Mouse (Mus musculus) hindbrain, embryonic 13.5 days (tissue): Measurements from ENCODE around the gene Olfr1371. TPM values are rescaled to one million over a fixed set of nuclear protein-coding genes. Genes with fewer than 3 reads are reported as not detected.
A peak's percentile ranks its signal among the peaks of the same experiment; 100 is the strongest.

ENCODE experiments used
- ATAC-seq: fragments of 200-750 bp; cut with Nextera tagmentation; 2 replicates; pipeline ENCODE4 v1.8.0; 2017; ENCODE audit warnings: moderate TSS enrichment; ENCODE audit not compliant: low FRiP score
- H3K27ac ChIP-seq: fragments of 300-500 bp; sonication (generic); 2 replicates; pipeline ENCODE4 v1.5.1; 2015; ENCODE audit warnings: inconsistent platforms, mild to moderate bottlenecking, moderate library complexity
- H3K27me3 ChIP-seq: fragments of 300-500 bp; sonication (generic); 2 replicates; pipeline ENCODE4 v1.6.1; 2015; ENCODE audit warnings: mild to moderate bottlenecking, inconsistent platforms
- H3K36me3 ChIP-seq: fragments of 300-500 bp; sonication (generic); 2 replicates; pipeline ENCODE4 v1.6.1; 2015; ENCODE audit warnings: mild to moderate bottlenecking, inconsistent platforms
- H3K4me1 ChIP-seq: fragments of 300-500 bp; sonication (generic); replicated peaks from 2 replicates; pipeline ENCODE4 v1.6.1; 2015; ENCODE audit warnings: inconsistent platforms
- H3K4me2 ChIP-seq: fragments of 300-500 bp; sonication (generic); 2 replicates; pipeline ENCODE4 v1.6.1; 2015; ENCODE audit warnings: inconsistent platforms, mild to moderate bottlenecking, moderate library complexity
- H3K4me3 ChIP-seq: fragments of 300-500 bp; sonication (generic); 2 replicates; pipeline ENCODE4 v1.5.1; 2015; ENCODE audit warnings: mild to moderate bottlenecking, inconsistent platforms
- H3K9ac ChIP-seq: fragments of 300-500 bp; sonication (generic); 2 replicates; pipeline ENCODE4 v1.6.1; 2015; ENCODE audit warnings: mild to moderate bottlenecking, inconsistent platforms
- H3K9me3 ChIP-seq: fragments of 300-500 bp; sonication (generic); 2 replicates; pipeline ENCODE4 v1.6.1; 2016; ENCODE audit warnings: inconsistent platforms
- WGBS: fragments of 180-500 bp; shearing (Covaris S2); methylation state at CpG from one replicate; pipeline ENCODE4 v1.1.7; 2015; 5-methylcytosine and 5-hydroxymethylcytosine counted together
- polyA plus RNA-seq: library from polyadenylated mRNA; unstranded; fragments of >200 nt; fragmentation: Nextera tagmentation; extraction: Ambion mirVana; gene quantifications from 2 replicates; pipeline ENCODE4 v1.2.1, GENCODE M21; 2015

Gene Olfr1371
- polyA plus RNA-seq = not detected in 2 replicates

GRCm38 (mm10) chr11:52213887-52214286 is at the start of gene Olfr1371:
Gene Olfr1371 (minus strand): TSS chr11:52213987.
- H3K27me3 ChIP-seq = no peaks in the 10 kb centered on the region
- no peak for ATAC-seq
- no peaks in the 10 kb centered on the region for H3K4me1 ChIP-seq
- H3K9ac ChIP-seq = no peak within 1 kb of the TSS
- no peak within 1 kb of the TSS for H3K27ac ChIP-seq
- no peaks in the 10 kb centered on the region for H3K36me3 ChIP-seq
- H3K4me2 ChIP-seq = no peak within 1 kb of the TSS
- H3K4me3 ChIP-seq = no peak within 1 kb of the TSS
- no peaks in the 10 kb centered on the region for H3K9me3 ChIP-seq

- Histone ChIP-seq H3K9me3 (no peaks in the 10 kb centered on the region), H3K9ac (no peak overlapping the region), H3K4me2 (no peak overlapping the region), H3K27ac (no peak overlapping the region), H3K27me3 (no peaks in the 10 kb centered on the region), H3K4me3 (no peak overlapping the region), H3K4me1 (peaks cover 17% of the 10 kb centered on the region), H3K36me3 (no peaks in the 10 kb centered on the region)
- ATAC-seq = no peak
- WGBS = 96% methylated on average over 11 of the region's 11 CpGs
These were observed 48.6 kb upstream of the Olfr1371 start for GRCm38 (mm10) chr11:52262338-52262737.

- no peak for ATAC-seq
- H3K9me3 ChIP-seq = no peaks in the 10 kb centered on the region
- H3K9ac ChIP-seq = no peak overlapping the region
- H3K27ac ChIP-seq = no peak overlapping the region
- H3K4me2 ChIP-seq = no peak overlapping the region
- H3K4me3 ChIP-seq = no peak overlapping the region
- H3K27me3 ChIP-seq = no peaks in the 10 kb centered on the region
- H3K4me1 ChIP-seq = peaks cover 17% of the 10 kb centered on the region
- H3K36me3 ChIP-seq = no peaks in the 10 kb centered on the region
- WGBS = 66% methylated on average over 5 of the region's 5 CpGs
These were observed 48.1 kb upstream of the Olfr1371 start for GRCm38 (mm10) chr11:52261937-52262336.

DNA sequence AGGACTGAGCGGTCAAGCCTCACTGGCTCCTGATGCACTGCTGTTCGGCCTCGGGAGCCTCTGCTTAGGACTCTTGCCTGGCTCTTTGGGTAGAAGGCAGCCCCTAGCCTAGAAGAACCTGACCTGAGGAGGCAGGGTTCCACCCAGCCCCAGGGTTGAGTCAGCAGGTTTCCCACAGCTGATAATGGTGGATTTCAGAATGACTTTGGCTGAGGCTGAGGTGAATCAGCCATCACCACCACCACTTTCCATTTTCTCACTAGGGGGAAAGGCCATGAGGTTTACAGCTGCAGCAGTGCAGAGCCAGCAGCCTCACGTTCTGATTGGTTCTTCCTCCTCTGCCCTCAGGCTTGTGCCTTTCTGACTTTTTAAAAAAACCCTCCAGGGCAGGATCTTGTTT is 47.1 kb upstream of the Olfr1371 start:
- no peak overlapping the region for H3K4me2 ChIP-seq
- no peaks in the 10 kb centered on the region for H3K9me3 ChIP-seq
- ATAC-seq = no peak
- H3K27me3 ChIP-seq = no peaks in the 10 kb centered on the region
- no peak overlapping the region for H3K4me3 ChIP-seq
- WGBS = 55% methylated on average over 4 of the region's 4 CpGs
- H3K4me1 ChIP-seq = peaks cover 9% of the 10 kb centered on the region
- H3K9ac ChIP-seq = no peak overlapping the region
- H3K36me3 ChIP-seq = 0 out of 2 replicates have a peak, but pooled peaks cover 4% of the 10 kb centered on the region
- H3K27ac ChIP-seq = no peak overlapping the region

DNA sequence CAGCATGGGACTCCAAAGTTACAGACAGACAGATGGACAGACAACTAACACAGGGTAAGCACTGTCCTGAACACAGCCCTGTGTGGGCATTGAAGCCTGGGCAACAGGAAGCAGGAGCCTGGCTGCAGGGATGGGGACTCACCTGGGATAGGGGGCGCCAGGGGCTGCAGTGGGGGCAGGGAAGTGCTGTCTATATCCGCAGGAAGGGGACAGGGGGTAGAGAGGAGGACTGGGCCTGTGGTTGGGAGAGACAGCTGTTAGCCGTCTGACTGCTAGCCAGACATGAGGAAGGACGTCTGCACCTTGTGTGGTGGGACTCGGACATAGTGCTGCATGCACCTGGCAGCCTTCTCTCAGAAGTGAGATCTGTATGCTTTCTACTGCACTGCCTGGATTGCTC is 44.9 kb upstream of the Olfr1371 start:
- Histone ChIP-seq H3K27ac (no peak overlapping the region), H3K36me3 (0 out of 2 replicates have a peak, but pooled peaks cover 4% of the 10 kb centered on the region), H3K9ac (no peak overlapping the region), H3K27me3 (no peaks in the 10 kb centered on the region), H3K9me3 (no peaks in the 10 kb centered on the region), H3K4me2 (no peak overlapping the region), H3K4me1 (no peaks in the 10 kb centered on the region), H3K4me3 (no peak overlapping the region)
- no peak for ATAC-seq
- 83% methylated on average over 5 of the region's 5 CpGs for WGBS

DNA sequence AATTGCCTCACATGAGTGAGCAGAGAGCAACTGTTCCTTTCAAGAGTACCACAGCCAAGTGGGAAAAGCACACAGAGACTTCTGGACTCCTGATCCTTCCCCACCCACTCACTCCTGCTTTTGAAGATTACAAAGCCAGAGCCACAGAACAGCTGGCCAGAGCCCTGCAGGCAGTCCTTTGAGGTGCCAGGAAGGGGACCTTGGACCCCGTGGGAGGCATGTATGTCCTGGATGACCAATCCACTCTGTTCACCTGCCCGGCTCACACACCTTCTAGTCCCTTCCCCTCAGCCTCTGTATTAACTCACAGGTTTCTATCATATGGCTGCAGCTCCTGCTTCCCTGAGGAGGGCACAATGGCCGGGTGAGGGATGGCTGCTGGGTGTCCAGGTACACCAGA is 43.6 kb upstream of the Olfr1371 start:
- H3K4me2 ChIP-seq = no peak overlapping the region
- H3K4me3 ChIP-seq = no peak overlapping the region
- ATAC-seq = no peak
- no peak overlapping the region for H3K27ac ChIP-seq
- no peaks in the 10 kb centered on the region for H3K4me1 ChIP-seq
- no peaks in the 10 kb centered on the region for H3K27me3 ChIP-seq
- no peak overlapping the region for H3K9ac ChIP-seq
- WGBS = 90% methylated on average over 3 of the region's 3 CpGs
- no peaks in the 10 kb centered on the region for H3K9me3 ChIP-seq
- 0 out of 2 replicates have a peak, but pooled peaks cover 4% of the 10 kb centered on the region for H3K36me3 ChIP-seq

GRCm38 (mm10) chr11:52255077-52255476 is 41.3 kb upstream of the Olfr1371 start:
- Histone ChIP-seq H3K36me3 (peaks cover 9% of the 10 kb centered on the region; the same call in 1 of the 2 replicates), H3K9ac (no peak overlapping the region), H3K4me1 (no peaks in the 10 kb centered on the region), H3K4me3 (no peak overlapping the region), H3K27me3 (no peaks in the 10 kb centered on the region), H3K27ac (no peak overlapping the region), H3K4me2 (no peak overlapping the region), H3K9me3 (no peaks in the 10 kb centered on the region)
- no peak for ATAC-seq
- 87% methylated on average over 8 of the region's 8 CpGs for WGBS

DNA sequence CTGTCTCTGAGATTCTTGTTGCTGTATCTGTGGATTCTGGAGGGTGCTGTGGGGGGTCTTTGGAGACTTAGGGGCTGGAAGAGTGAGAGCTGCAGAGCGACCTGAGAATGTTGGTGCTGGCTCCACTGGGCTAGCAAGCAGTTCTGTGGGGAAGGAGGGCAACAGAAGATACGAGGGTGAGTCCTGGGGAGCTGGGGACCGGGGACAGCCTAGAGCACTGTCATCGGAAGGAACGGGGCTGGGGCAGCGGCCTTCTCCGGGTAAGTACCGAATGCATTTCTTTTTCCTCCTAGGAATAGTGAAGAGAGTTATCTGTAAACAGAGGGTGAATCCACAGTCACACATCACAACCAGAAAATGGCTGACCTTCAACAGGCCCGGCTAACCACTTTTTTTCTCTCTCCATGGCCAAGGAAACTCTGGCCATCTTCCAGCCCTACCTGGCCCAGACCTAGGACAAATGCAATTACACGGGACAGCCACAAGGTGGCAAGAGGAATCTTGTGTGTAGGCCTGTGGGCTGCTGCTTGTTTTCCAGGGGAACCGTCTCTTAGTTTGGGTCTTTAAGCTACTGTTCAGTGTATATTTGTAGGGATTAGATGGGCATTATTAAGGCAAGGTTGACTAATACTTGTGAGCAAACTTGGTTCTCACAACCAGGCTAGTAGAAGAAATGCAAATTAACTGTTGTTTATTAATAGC is 40.0 kb upstream of the Olfr1371 start:
- ATAC-seq = peak; percentile 80

GRCm38 (mm10) chr11:52252692-52253091 is 38.9 kb upstream of the Olfr1371 start:
- peaks cover 24% of the 10 kb centered on the region for H3K36me3 ChIP-seq
- WGBS = 73% methylated on average over 1 of the region's 1 CpGs

More for the DNA sequence above, 40.0 kb upstream of the Olfr1371 start:
- Histone ChIP-seq H3K27me3 (no peaks in the 10 kb centered on the region), H3K9ac (no peak overlapping the region), H3K9me3 (no peaks in the 10 kb centered on the region), H3K36me3 (peaks cover 20% of the 10 kb centered on the region), H3K4me1 (no peaks in the 10 kb centered on the region), H3K27ac (no peak overlapping the region), H3K4me2 (no peak overlapping the region), H3K4me3 (no peak overlapping the region)
- 68% methylated on average over 11 of the region's 11 CpGs for WGBS

GRCm38 (mm10) chr11:52251770-52252169 is 38.0 kb upstream of the Olfr1371 start:
- no peak overlapping the region for H3K27ac ChIP-seq
- H3K9ac ChIP-seq = no peak overlapping the region
- H3K9me3 ChIP-seq = no peaks in the 10 kb centered on the region
- WGBS = 85% methylated on average over 5 of the region's 5 CpGs
- H3K4me2 ChIP-seq = no peak overlapping the region
- ATAC-seq = no peak
- H3K27me3 ChIP-seq = no peaks in the 10 kb centered on the region
- no peak overlapping the region for H3K4me3 ChIP-seq
- peaks cover 29% of the 10 kb centered on the region for H3K36me3 ChIP-seq
- H3K4me1 ChIP-seq = no peaks in the 10 kb centered on the region

More at GRCm38 (mm10) chr11:52252692-52253091, 38.9 kb upstream of the Olfr1371 start:
- Histone ChIP-seq H3K27me3 (no peaks in the 10 kb centered on the region), H3K27ac (no peak overlapping the region), H3K4me2 (no peak overlapping the region), H3K4me1 (no peaks in the 10 kb centered on the region), H3K4me3 (no peak overlapping the region), H3K9me3 (no peaks in the 10 kb centered on the region), H3K9ac (no peak overlapping the region)
- ATAC-seq = no peak

- peaks cover 46% of the 10 kb centered on the region for H3K36me3 ChIP-seq
- no peak overlapping the region for H3K4me2 ChIP-seq
- no peak overlapping the region for H3K9ac ChIP-seq
- no peak overlapping the region for H3K27ac ChIP-seq
- WGBS = 86% methylated on average over 2 of the region's 2 CpGs
- no peak for ATAC-seq
- H3K4me3 ChIP-seq = no peak overlapping the region
- H3K4me1 ChIP-seq = no peaks in the 10 kb centered on the region
- H3K9me3 ChIP-seq = no peaks in the 10 kb centered on the region
- H3K27me3 ChIP-seq = no peaks in the 10 kb centered on the region
These were observed 35.7 kb upstream of the Olfr1371 start for GRCm38 (mm10) chr11:52249452-52249851.

DNA sequence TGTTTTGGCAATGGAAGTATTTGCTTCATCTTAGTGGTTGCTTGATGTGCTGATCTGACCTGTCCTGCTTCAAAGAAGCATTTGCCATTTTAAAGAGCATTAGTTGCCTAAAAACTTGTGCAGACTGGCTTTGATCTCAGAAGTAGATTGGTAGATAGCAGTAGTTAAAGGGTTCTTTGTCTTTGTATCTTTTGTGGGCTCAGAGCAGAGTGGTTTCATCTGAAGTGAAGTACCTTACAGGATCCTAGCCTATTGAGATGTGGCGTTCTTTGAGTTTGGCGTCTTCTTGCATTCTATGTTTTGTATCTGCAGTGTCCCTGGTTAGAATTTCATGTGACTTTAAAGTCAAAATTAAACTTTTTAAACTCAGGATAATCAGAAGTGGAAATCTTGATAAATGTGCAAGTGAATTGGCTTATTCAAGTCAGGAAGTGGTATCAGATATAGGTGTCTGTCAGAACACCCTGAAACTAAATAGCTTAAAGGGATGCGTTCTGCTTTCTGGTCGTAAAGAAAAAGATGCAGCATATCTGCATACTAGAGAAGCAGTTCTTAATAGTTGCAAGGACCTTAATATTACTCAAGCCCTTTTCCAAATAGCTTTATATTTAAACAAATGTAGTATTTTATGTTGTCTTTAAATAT is 27.2 kb upstream of the Olfr1371 start:
- H3K4me2 ChIP-seq = no peak overlapping the region
- no peaks in the 10 kb centered on the region for H3K9me3 ChIP-seq
- ATAC-seq = no peak
- 90% methylated on average over 4 of the region's 4 CpGs for WGBS
- peaks cover 68% of the 10 kb centered on the region for H3K36me3 ChIP-seq
- no peak overlapping the region for H3K27ac ChIP-seq
- no peak overlapping the region for H3K4me3 ChIP-seq
- no peak overlapping the region for H3K9ac ChIP-seq
- H3K4me1 ChIP-seq = no peaks in the 10 kb centered on the region
- no peaks in the 10 kb centered on the region for H3K27me3 ChIP-seq

DNA sequence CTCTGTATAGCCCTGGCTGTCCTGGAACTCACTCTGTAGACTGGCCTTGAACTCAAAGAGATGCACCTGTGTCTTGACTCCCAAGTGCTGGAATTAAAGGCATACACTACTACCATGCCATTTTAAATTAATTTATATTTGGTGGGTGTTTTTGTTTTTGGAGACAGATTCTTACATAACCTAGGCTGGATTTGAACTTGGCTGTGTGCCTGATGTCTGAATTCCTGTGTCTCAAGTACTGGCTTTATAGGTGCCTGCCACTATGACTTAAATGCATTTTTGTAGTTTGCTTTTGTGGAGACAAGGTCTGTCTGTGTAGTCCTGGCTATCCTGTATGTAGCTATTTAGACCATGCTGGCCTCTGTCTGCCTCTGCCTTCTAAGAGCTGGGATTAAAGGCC is 20.7 kb upstream of the Olfr1371 start:
- H3K27me3 ChIP-seq = no peaks in the 10 kb centered on the region
- no peak overlapping the region for H3K9ac ChIP-seq
- no peak overlapping the region for H3K4me3 ChIP-seq
- H3K4me1 ChIP-seq = peaks cover 26% of the 10 kb centered on the region
- no peaks in the 10 kb centered on the region for H3K9me3 ChIP-seq
- H3K27ac ChIP-seq = no peak overlapping the region
- no peak for ATAC-seq
- H3K36me3 ChIP-seq = peaks cover 24% of the 10 kb centered on the region
- 0 out of 2 replicates have a peak overlapping the region, but pooled peaks have one; percentile 15 for H3K4me2 ChIP-seq
